Comparison of ENCODE assay signal across 8 mouse cellular contexts in the genomic region with DNA sequence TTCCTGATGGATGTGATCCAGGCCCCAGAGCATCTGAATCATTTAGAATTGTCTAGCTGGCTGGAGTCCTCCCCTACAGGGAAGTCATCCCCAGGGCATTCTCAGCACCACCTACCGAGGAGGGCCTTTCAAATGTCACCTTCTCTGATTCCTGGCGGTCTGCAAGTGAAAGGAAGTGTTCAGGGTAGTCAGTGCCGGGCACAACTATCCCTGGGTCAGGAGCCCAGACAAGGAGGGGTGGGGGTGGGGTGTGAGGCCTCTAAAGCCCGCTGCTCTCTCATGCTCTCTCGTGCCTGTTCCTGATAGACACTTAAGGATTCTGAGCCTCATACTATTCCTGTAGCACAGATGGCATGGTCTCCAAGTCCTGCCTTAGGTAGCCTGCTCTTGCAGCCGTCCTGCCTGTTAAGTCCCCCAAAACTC. TPM values are rescaled to one million over a fixed set of nuclear protein-coding genes. Genes with fewer than 3 reads are reported as not detected.
DNase-seq lines count a peak whose midpoint lies in the region; ATAC-seq and TF ChIP-seq lines count a peak whose summit lies in the region.

No protein-coding gene starts in this region.

- peak overlapping the region; percentile 15; the same call in 1 of the 2 replicates for H3K27ac ChIP-seq in cerebellum, adult 2 months (ENCODE audit: insufficient read depth, low read length)
- peak overlapping the region; percentile 94 to 95 for H3K27ac ChIP-seq in heart, embryonic 14.5 days (replicated peaks in 1 of 2; ENCODE audit: control insufficient read depth in 1 of 2, insufficient read depth in 1 of 2, low read depth in 2 of 2, low read length in 2 of 2)

- no peak overlapping the region for H3K4me3 ChIP-seq in cerebellum, adult 2 months (replicated peaks; ENCODE audit: insufficient read depth, low read depth, low read length)
- no peak overlapping the region for H3K4me3 ChIP-seq in heart, embryonic 14.5 days (ENCODE audit: control insufficient read depth in 1 of 2, insufficient read depth in 1 of 2, low read depth in 1 of 2, low read length in 2 of 2)
- H3K4me3 ChIP-seq in lung, adult 2 months (replicated peaks; ENCODE audit: extremely low read depth, low read depth, low read length) = no peak overlapping the region

- no peak for TF ChIP-seq POLR2A in cerebellum, adult 2 months (IDR thresholded peaks at IDR 0.05; ENCODE audit: borderline replicate concordance, insufficient read depth, low read length)
- no peak for TF ChIP-seq POLR2A in lung, adult 2 months (IDR thresholded peaks at IDR 0.05; ENCODE audit: borderline replicate concordance, extremely low read depth, low read depth, low read length)

- TF ChIP-seq CTCF in cerebellum, adult 2 months (IDR thresholded peaks at IDR 0.05; ENCODE audit: borderline replicate concordance, insufficient read depth, low read depth, low read length) = no peak
- no peak for TF ChIP-seq CTCF in lung, adult 2 months (IDR thresholded peaks at IDR 0.05; ENCODE audit: insufficient read depth, low read length)

- ATAC-seq in heart, embryonic 14.5 days (ENCODE audit: insufficient number of reproducible peaks, insufficient read depth, low FRiP score, low read depth) = peak; percentile 25; the same call in 1 of the 2 replicates

- H3K27me3 ChIP-seq in cerebellum, adult 2 months (ENCODE audit: control insufficient read depth, insufficient read depth, low read length) = no peaks in the 10 kb centered on the region
- H3K27me3 ChIP-seq in heart, embryonic 14.5 days (ENCODE audit: control insufficient read depth, insufficient read depth, low read length) = no peaks in the 10 kb centered on the region

- H3K4me2 ChIP-seq in heart, embryonic 14.5 days (ENCODE audit: low read length) = peak overlapping the region; percentile 64

- H3K4me1 ChIP-seq in cerebellum, adult 2 months (ENCODE audit: control insufficient read depth, insufficient read depth, low read length) = peaks cover 12% of the 10 kb centered on the region
- peaks cover 19 to 42% of the 10 kb centered on the region in 2 experiments for H3K4me1 ChIP-seq in heart, embryonic 14.5 days (ENCODE audit: control insufficient read depth in 2 of 2, insufficient read depth in 2 of 2, low read length in 2 of 2)
- peaks cover 14% of the 10 kb centered on the region for H3K4me1 ChIP-seq in lung, adult 2 months (ENCODE audit: control insufficient read depth, insufficient read depth, low read length)

- peaks cover 35% of the 10 kb centered on the region for H3K36me3 ChIP-seq in heart, embryonic 14.5 days (ENCODE audit: control insufficient read depth, insufficient read depth, low read length)

- peak; percentile 24 to 35 for DNase-seq in cerebellum, adult 2 months
- no peak for DNase-seq in cerebellum, postnatal 4 days (ENCODE audit: low spot score in 2 of 2)
- DNase-seq in cerebellum, adult 9-11 months = peak; percentile 48
- peak; percentile 29 for DNase-seq in kidney, postnatal 10 days
- DNase-seq in skeletal muscle tissue, adult 2 months (ENCODE audit: low read depth, low spot score) = peak; percentile 77
- DNase-seq in adrenal gland, postnatal 14 days = no peak
- no peak for DNase-seq in lung, adult 2 months

- no peaks in the 10 kb centered on the region for H3K9me3 ChIP-seq in heart, embryonic 14.5 days (ENCODE audit: control insufficient read depth, low read length)

- peak overlapping the region; percentile 67 for H3K9ac ChIP-seq in heart, embryonic 14.5 days (ENCODE audit: low read length)

- WGBS in cerebellum, adult 2 months = 39% methylated on average over 6 of the region's 6 CpGs
- 9% methylated on average over 6 of the region's 6 CpGs for WGBS in heart, embryonic 14.5 days
- 19% methylated on average over 6 of the region's 6 CpGs for WGBS in lung, adult 2 months

RNA-seq across cellular contexts. Expression of a gene that starts 7.2 kb away (rescaled TPM):
- polyA plus RNA-seq in cerebellum, adult 2 months (2012; rRNA removed) = 44.3 and 49.0 TPM in 2 replicates
- 20.1 and 20.9 TPM in 2 replicates for polyA plus RNA-seq in heart, embryonic 14.5 days (2014; fragmentation: Nextera tagmentation; extraction: Ambion mirVana)
- 67.2 and 108 TPM in 2 replicates for total RNA-seq in adrenal gland, postnatal 14 days (2021)
- 14.6 and 14.9 TPM in 2 replicates for polyA plus RNA-seq in lung, adult 2 months (2012; rRNA removed)

Comparison
In these comparisons a context has a peak if more than half of its experiments do, and no peak if none do; other contexts are left out.
1. DNase-seq: peak in cerebellum, adult 2 months (2 of 2), cerebellum, adult 9-11 months (single experiment), kidney, postnatal 10 days (single experiment) and skeletal muscle tissue, adult 2 months (single experiment); none in cerebellum, postnatal 4 days (0 of 2), adrenal gland, postnatal 14 days (single experiment) and lung, adult 2 months (single experiment).